Mouse (Mus musculus) CH12.LX (cell line): ENCODE results near the gene Ank2. TPM values are rescaled to one million over a fixed set of nuclear protein-coding genes. Genes with fewer than 3 reads are reported as not detected.

ENCODE experiments used
- DNase-seq: peaks from one replicate; pipeline ENCODE4 v3.0.0-alpha.2; 2013; ENCODE audit errors: extremely low read depth
- H3K27ac ChIP-seq: 2 replicates; pipeline ENCODE4 v1.5.1; 2012; ENCODE audit warnings: low read depth, mild to moderate bottlenecking, control low read depth, moderate library complexity; ENCODE audit not compliant: insufficient read depth
- H3K27me3 ChIP-seq: replicated peaks from 2 replicates; pipeline ENCODE3; 2012; ENCODE audit warnings: inconsistent platforms
- H3K36me3 ChIP-seq, 2 experiments: replicated peaks in 1 of 2; 2 replicates each; pipeline versions ENCODE3 to v1.6.1; 2012; ENCODE audit warnings: inconsistent platforms in 1 of 2, low read length in 1 of 2, mild to moderate bottlenecking in 1 of 2, mixed read lengths in 1 of 2, moderate library complexity in 1 of 2; ENCODE audit not compliant: control insufficient read depth in 1 of 2, insufficient read depth in 1 of 2
- H3K4me1 ChIP-seq, 2 experiments: 2 replicates each; pipeline ENCODE4 v1.6.1; 2012; ENCODE audit warnings: inconsistent platforms in 1 of 2, moderate library complexity in 1 of 2; ENCODE audit not compliant: insufficient read depth in 2 of 2, control insufficient read depth in 1 of 2
- H3K4me2 ChIP-seq: 2 replicates; pipeline ENCODE4 v1.6.1; 2012; ENCODE audit warnings: low read depth, mild to moderate bottlenecking, control low read depth; ENCODE audit not compliant: poor library complexity, insufficient read depth, severe bottlenecking
- H3K4me3 ChIP-seq, 3 experiments: fragments of 150-350 bp in 1 of 3; sonication (generic) in 1 of 3; replicated peaks in 1 of 3; 2 replicates each; pipeline versions ENCODE3 to v1.5.1; 2011 to 2012; ENCODE audit warnings: low read depth in 2 of 3, low read length in 2 of 3, mild to moderate bottlenecking in 2 of 3, moderate library complexity in 2 of 3, control low read depth in 1 of 3, improper control_type of control experiment in 1 of 3, inconsistent platforms in 1 of 3, mixed read lengths in 1 of 3; ENCODE audit not compliant: poor library complexity in 1 of 3
- H3K79me2 ChIP-seq: replicated peaks from 2 replicates; pipeline ENCODE4 v1.6.1; 2012; ENCODE audit warnings: mild to moderate bottlenecking, moderate library complexity; ENCODE audit not compliant: control insufficient read depth, poor library complexity, insufficient read depth, severe bottlenecking; ENCODE audit errors: extremely low read depth
- H3K9ac ChIP-seq: 2 replicates; pipeline ENCODE4 v1.6.1; 2012; ENCODE audit warnings: low read depth, mild to moderate bottlenecking, control low read depth, moderate library complexity; ENCODE audit not compliant: insufficient read depth
- H3K9me3 ChIP-seq: replicated peaks from 2 replicates; pipeline ENCODE3; 2012; ENCODE audit warnings: low read length, inconsistent platforms, mixed read lengths
- ELF1 ChIP-seq: IDR thresholded peaks from 2 replicates; pipeline ENCODE4 v1.6.1; 2014; ENCODE audit warnings: low read depth, mild to moderate bottlenecking, inconsistent platforms, low read length, improper control_type of control experiment
- HCFC1 ChIP-seq: IDR thresholded peaks from 2 replicates; pipeline ENCODE4 v1.6.1; 2012; ENCODE audit warnings: low read depth, mild to moderate bottlenecking, inconsistent platforms, low read length, improper control_type of control experiment
- IRF4 ChIP-seq: IDR thresholded peaks from 2 replicates; pipeline ENCODE4 v1.6.1; 2014; ENCODE audit warnings: low read depth, mild to moderate bottlenecking, inconsistent platforms, low read length, improper control_type of control experiment
- KAT2A ChIP-seq: IDR thresholded peaks from 2 replicates; pipeline ENCODE4 v1.6.1; 2012; ENCODE audit warnings: low read length, improper control_type of control experiment, inconsistent platforms; ENCODE audit not compliant: insufficient replicate concordance
- MAFK ChIP-seq: IDR thresholded peaks from 2 replicates; pipeline ENCODE4 v1.6.1; 2011; ENCODE audit warnings: low read length, improper control_type of control experiment; ENCODE audit not compliant: insufficient replicate concordance
- MAX ChIP-seq: IDR thresholded peaks from 2 replicates; pipeline ENCODE4 v1.6.1; 2011; ENCODE audit warnings: low read length, improper control_type of control experiment
- MXI1 ChIP-seq: IDR thresholded peaks from 2 replicates; pipeline ENCODE4 v1.6.1; 2011; ENCODE audit warnings: mild to moderate bottlenecking, low read depth, low read length, improper control_type of control experiment
- NELFE ChIP-seq: IDR thresholded peaks from 2 replicates; pipeline ENCODE4 v1.6.1; 2011; ENCODE audit warnings: low read depth, low read length, improper control_type of control experiment
- POLR2AphosphoS2 ChIP-seq: IDR thresholded peaks from 2 replicates; pipeline ENCODE4 v1.6.1; 2011; ENCODE audit warnings: low read depth, low read length, improper control_type of control experiment
- RCOR1 ChIP-seq: conservative IDR thresholded peaks from 2 replicates; pipeline ENCODE4 v1.6.1; 2012; ENCODE audit warnings: low read depth, mild to moderate bottlenecking, inconsistent platforms, low read length, improper control_type of control experiment
- TCF12 ChIP-seq: IDR thresholded peaks from 2 replicates; pipeline ENCODE4 v1.6.1; 2014; ENCODE audit warnings: low read depth, mild to moderate bottlenecking, inconsistent platforms, low read length, improper control_type of control experiment
- USF2 ChIP-seq: conservative IDR thresholded peaks from 2 replicates; pipeline ENCODE4 v1.6.1; 2011; ENCODE audit warnings: low read depth, low read length, improper control_type of control experiment
- ZC3H11A ChIP-seq: IDR thresholded peaks from 2 replicates; pipeline ENCODE4 v1.6.1; 2012; ENCODE audit warnings: low read depth, mild to moderate bottlenecking, inconsistent platforms, low read length, improper control_type of control experiment
- dilution Hi-C: fragments of 300-500 bp; cut with MboI; formaldehyde crosslinking; loops from 2 replicates; pipeline ENCODE4 v1.14.3; 2020; ENCODE audit warnings: low sequenced_read_pairs; ENCODE audit not compliant: extremely low pct_unique_long_range_greater_than_20kb, extremely low pct_ligation_motif_present
- in situ Hi-C: fragments of 300-500 bp; cut with MboI; formaldehyde crosslinking; loops from 3 replicates; pipeline ENCODE4 v1.14.3; 2019; ENCODE audit warnings: low sequenced_read_pairs, low pct_ligation_motif_present, low pct_unique_long_range_greater_than_20kb, mixed read lengths
- polyA plus RNA-seq: library from polyadenylated mRNA; unstranded; fragments of >175 nt; gene quantifications from 2 replicates; pipeline ENCODE4 v1.2.1, GENCODE M21; 2012; ENCODE audit warnings: low read depth; ENCODE audit not compliant: insufficient read length
- total RNA-seq, 2 experiments: library from RNA; depleted of rRNA; stranded (reverse); fragments of 300-350 nt in 1 of 2; fragments of >200 nt in 1 of 2; gene quantifications; 2 replicates each; pipeline ENCODE4 v1.2.3; 2012 to 2014

The Ank2 gene
- total and polyA plus RNA-seq, 3 experiments = 3.9 to 20.9 (median 12.2) TPM

GRCm38 (mm10) chr3:127345860-127346459 lies 153.2 kb downstream of the Ank2 start:
- no peak for DNase-seq
- no peak overlapping the region for H3K9ac ChIP-seq
- dilution Hi-C loops = no loop called here
- no peak overlapping the region for H3K4me2 ChIP-seq
- no peaks in the 10 kb centered on the region for H3K4me1 ChIP-seq
- no peaks in the 10 kb centered on the region; the same call in 1 of the 2 replicates for H3K79me2 ChIP-seq
- no peak overlapping the region for H3K4me3 ChIP-seq
- H3K27ac ChIP-seq = no peak overlapping the region
- H3K36me3 ChIP-seq = no peaks in the 10 kb centered on the region
- TF ChIP-seq POLR2AphosphoS2 = no peak
- no peak for TF ChIP-seq MAX
- TF ChIP-seq HCFC1 = no peak
- TF ChIP-seq TCF12 = no peak
- TF ChIP-seq MAFK = no peak
- no peak for TF ChIP-seq MXI1
- no peak for TF ChIP-seq RCOR1
- TF ChIP-seq KAT2A = no peak
- no peak for TF ChIP-seq IRF4
- no peak for TF ChIP-seq ELF1
- no peak for TF ChIP-seq NELFE
- H3K9me3 ChIP-seq = no peaks in the 10 kb centered on the region
- H3K27me3 ChIP-seq = no peaks in the 10 kb centered on the region
- in situ Hi-C loops = loop anchor here (25.0 kb wide), 1 partner anchor 191 kb away; no protein-coding TSS in a partner anchor

GRCm38 (mm10) chr3:127341300-127341699 lies 157.8 kb downstream of the Ank2 start:
- Histone ChIP-seq H3K79me2 (no peaks in the 10 kb centered on the region; the same call in 1 of the 2 replicates), H3K9ac (no peak overlapping the region), H3K9me3 (no peaks in the 10 kb centered on the region), H3K4me2 (no peak overlapping the region), H3K4me3 (no peak overlapping the region), H3K27me3 (no peaks in the 10 kb centered on the region), H3K36me3 (no peaks in the 10 kb centered on the region), H3K27ac (no peak overlapping the region), H3K4me1 (no peaks in the 10 kb centered on the region)
- DNase-seq = no peak
- dilution Hi-C loops (no loop called here), in situ Hi-C loops (loop anchor here (25.0 kb wide), 1 partner anchor 196 kb away; no protein-coding TSS in a partner anchor)
- TF ChIP-seq TCF12 = no peak
- no peak for TF ChIP-seq USF2
- TF ChIP-seq RCOR1 = no peak
- no peak for TF ChIP-seq IRF4
- TF ChIP-seq ZC3H11A = no peak
